Mouse (Mus musculus) heart, embryonic 14.5 days (tissue): ENCODE data around the gene Olfr1330. TPM values are rescaled to one million over a fixed set of nuclear protein-coding genes. Genes with fewer than 3 reads are reported as not detected.

ENCODE experiments used
- ATAC-seq: fragments of 200-750 bp; cut with Nextera tagmentation; 2 replicates; pipeline ENCODE4 v1.8.0; 2017; ENCODE audit warnings: low read depth, moderate TSS enrichment; ENCODE audit not compliant: insufficient number of reproducible peaks, insufficient read depth, low FRiP score
- H3K27ac ChIP-seq, 2 experiments: fragments of 200-500 bp in 1 of 2; fragments of 300-500 bp in 1 of 2; sonication (generic) in 1 of 2; replicated peaks in 1 of 2; 2 replicates each; pipeline ENCODE4 v1.5.1; 2012 to 2014; ENCODE audit warnings: low read depth in 2 of 2, low read length in 2 of 2, control low read depth in 1 of 2, mild to moderate bottlenecking in 1 of 2, mixed read lengths in 1 of 2; ENCODE audit not compliant: control insufficient read depth in 1 of 2, insufficient read depth in 1 of 2
- H3K27me3 ChIP-seq: fragments of 300-500 bp; sonication (generic); 2 replicates; pipeline ENCODE4 v1.6.1; 2014; ENCODE audit warnings: mild to moderate bottlenecking, low read length, control low read depth; ENCODE audit not compliant: control insufficient read depth, insufficient read depth
- H3K36me3 ChIP-seq: fragments of 300-500 bp; sonication (generic); 2 replicates; pipeline ENCODE4 v1.6.1; 2014; ENCODE audit warnings: mild to moderate bottlenecking, control low read depth, low read length, mixed read lengths; ENCODE audit not compliant: control insufficient read depth, insufficient read depth
- H3K4me1 ChIP-seq, 2 experiments: fragments of 200-500 bp in 1 of 2; fragments of 300-500 bp in 1 of 2; sonication (generic) in 1 of 2; 2 replicates each; pipeline ENCODE4 v1.6.1; 2012 to 2014; ENCODE audit warnings: low read length in 2 of 2, control low read depth in 1 of 2, mixed read lengths in 1 of 2; ENCODE audit not compliant: control insufficient read depth in 2 of 2, insufficient read depth in 2 of 2
- H3K4me2 ChIP-seq: fragments of 300-500 bp; sonication (generic); 2 replicates; pipeline ENCODE4 v1.6.1; 2014; ENCODE audit warnings: mild to moderate bottlenecking, low read length
- H3K4me3 ChIP-seq, 2 experiments: fragments of 200-500 bp in 1 of 2; fragments of 300-500 bp in 1 of 2; sonication (generic) in 1 of 2; 2 replicates each; pipeline ENCODE4 v1.5.1; 2012 to 2014; ENCODE audit warnings: low read length in 2 of 2, mild to moderate bottlenecking in 2 of 2, control low read depth in 1 of 2, low read depth in 1 of 2, moderate library complexity in 1 of 2; ENCODE audit not compliant: control insufficient read depth in 1 of 2, insufficient read depth in 1 of 2
- H3K9ac ChIP-seq: fragments of 300-500 bp; sonication (generic); 2 replicates; pipeline ENCODE4 v1.6.1; 2014; ENCODE audit warnings: mild to moderate bottlenecking, low read length
- H3K9me3 ChIP-seq: fragments of 300-500 bp; sonication (generic); 2 replicates; pipeline ENCODE4 v1.6.1; 2016; ENCODE audit warnings: low read length, control low read depth; ENCODE audit not compliant: control insufficient read depth
- WGBS: fragments of 180-500 bp; shearing (Covaris S2); extraction: QIAGEN DNeasy Blood & Tissue Kit; methylation state at CpG from one replicate; pipeline ENCODE4 v1.1.7; 2014; 5-methylcytosine and 5-hydroxymethylcytosine counted together
- polyA plus RNA-seq: library from polyadenylated mRNA; unstranded; fragments of >200 nt; fragmentation: Nextera tagmentation; extraction: Ambion mirVana; gene quantifications from 2 replicates; pipeline ENCODE4 v1.2.1, GENCODE M21; 2014

Olfr1330 gene
- polyA plus RNA-seq, 1 experiment from 2014 or later = 0.04 TPM

DNA sequence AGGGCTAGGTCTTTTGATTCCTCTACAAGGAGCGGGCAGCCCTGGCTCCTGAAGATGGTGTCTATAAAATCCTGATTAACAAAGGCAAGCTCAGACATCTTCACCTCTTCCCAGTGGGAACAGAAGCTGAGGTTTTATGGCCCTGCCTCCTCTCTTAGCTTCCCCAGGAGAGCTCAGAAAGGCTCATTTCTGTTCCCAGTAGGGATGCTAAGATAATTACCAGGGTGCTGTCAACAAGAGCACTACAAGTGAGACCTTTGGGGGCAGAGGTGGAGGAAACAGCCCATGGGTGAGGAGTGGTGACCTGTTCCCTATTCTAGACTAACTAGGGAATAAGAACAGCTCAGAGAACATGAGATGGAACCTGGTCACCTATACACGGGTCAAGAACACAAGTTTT lies 50.1 kb downstream of the Olfr1330 start, which contains the start of gene Olfr1328:
Gene Olfr1328, minus strand, starts transcription at position 101 of the 400 bp plus-strand sequence.
- Histone ChIP-seq H3K36me3 (no peaks in the 10 kb centered on the region), H3K4me2 (no peak within 1 kb of the TSS), H3K4me3 (no peak within 1 kb of the TSS), H3K27ac (no peak within 1 kb of the TSS), H3K9me3 (no peaks in the 10 kb centered on the region), H3K27me3 (no peaks in the 10 kb centered on the region), H3K4me1 (no peaks in the 10 kb centered on the region), H3K9ac (no peak within 1 kb of the TSS)
- WGBS = 54% methylated on average over 2 of the region's 2 CpGs
- ATAC-seq = no peak

Other genes with a start within 250 kb of the Olfr1330 start
- not detected in 2 replicates for gene Olfr62, start 229.6 kb upstream of the Olfr1330 start, polyA plus RNA-seq
- gene Olfr1342, start 195.8 kb upstream of the Olfr1330 start, polyA plus RNA-seq = not detected in 2 replicates
- not detected in 2 replicates for gene Olfr1341, start 185.1 kb upstream of the Olfr1330 start, polyA plus RNA-seq
- gene Olfr1340, start 168.5 kb upstream of the Olfr1330 start, polyA plus RNA-seq = not detected in 2 replicates
- not detected in 2 replicates for gene Olfr1339, start 156.4 kb upstream of the Olfr1330 start, polyA plus RNA-seq
- gene Olfr1338, start 129.9 kb upstream of the Olfr1330 start, polyA plus RNA-seq = not detected in 2 replicates
- not detected in 2 replicates for gene Olfr1337, start 106.0 kb upstream of the Olfr1330 start, polyA plus RNA-seq
- gene Olfr1335, start 78.7 kb upstream of the Olfr1330 start, polyA plus RNA-seq = not detected in 2 replicates
- not detected in 2 replicates for gene Olfr1333, start 52.3 kb upstream of the Olfr1330 start, polyA plus RNA-seq
- gene Olfr1331, start 23.9 kb upstream of the Olfr1330 start, polyA plus RNA-seq = not detected in 2 replicates
- gene Olfr1329, start 28.9 kb downstream of the Olfr1330 start, polyA plus RNA-seq = not detected in 2 replicates
- 0.07 TPM in 1 of 2 replicates, not detected in the other for gene Olfr1328, start 50.0 kb downstream of the Olfr1330 start, polyA plus RNA-seq
- gene Lao1, start 73.0 kb downstream of the Olfr1330 start, polyA plus RNA-seq = not detected in 2 replicates
- 159 and 166 TPM in 2 replicates for gene Slc2a1, start 220.1 kb downstream of the Olfr1330 start, polyA plus RNA-seq